Mouse (Mus musculus) heart, postnatal 0 days (tissue): ENCODE measurements around the gene Fgd5.

Source experiments
- CTCF ChIP-seq: IDR thresholded peaks from 2 replicates; pipeline ENCODE4 v1.5.1; 2016; ENCODE audit warnings: antibody characterized with exemption, control low read depth, low read depth
- EP300 ChIP-seq: IDR thresholded peaks from 2 replicates; pipeline ENCODE4 v1.6.1; 2016; ENCODE audit warnings: antibody characterized with exemption, low read depth

DNA sequence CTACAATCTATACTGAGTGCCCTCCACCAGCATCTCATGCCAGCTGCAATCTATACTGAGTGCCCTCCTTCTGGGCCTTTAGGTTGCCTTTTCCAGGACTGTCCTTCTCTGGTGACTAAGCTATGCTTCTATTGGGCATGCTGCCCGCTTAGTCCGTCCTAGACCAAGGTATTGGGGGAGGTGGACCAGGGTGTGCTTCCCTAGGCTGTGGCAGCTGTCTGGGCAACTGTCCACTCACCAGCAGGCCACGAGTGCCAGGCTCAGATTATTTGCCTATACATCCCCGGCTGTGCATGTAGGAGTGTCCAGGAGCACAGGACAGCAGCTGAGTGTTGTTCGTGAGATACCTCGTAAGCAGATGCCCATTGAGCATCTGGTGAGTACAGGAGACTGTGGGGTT lies 38.1 kb downstream of the Fgd5 start:
- no peak for TF ChIP-seq CTCF
- TF ChIP-seq EP300, result no peak
